Mouse (Mus musculus) left cerebral cortex, postnatal 36 days (tissue): ENCODE data around the gene Gria4. TPM values are rescaled to one million over a fixed set of nuclear protein-coding genes. Genes with fewer than 3 reads are reported as not detected.
"Not testable (repeated sequence)": the region's sequence is repeated elsewhere in the genome, so short reads cannot be mapped to it uniquely, and the experiment has no call there.

Experiments used
- DNase-seq, 2 experiments: peaks; one replicate each; pipeline ENCODE4 v3.0.0; 2021 to 2022; ENCODE audit warnings: low spot score in 2 of 2, mixed read lengths in 1 of 2
- intact Hi-C: fragments of 180-260 bp; cut with DNase I; formaldehyde crosslinking; loops from one replicate; pipeline ENCODE4 v1.15.1; 2025
- total RNA-seq, 2 experiments: library from RNA; stranded (reverse); gene quantifications; 2 replicates each; pipeline ENCODE4 v1.2.3; 2021

Gene Gria4
- total RNA-seq = 100 to 1,000 TPM; 102 to 103 TPM

DNA sequence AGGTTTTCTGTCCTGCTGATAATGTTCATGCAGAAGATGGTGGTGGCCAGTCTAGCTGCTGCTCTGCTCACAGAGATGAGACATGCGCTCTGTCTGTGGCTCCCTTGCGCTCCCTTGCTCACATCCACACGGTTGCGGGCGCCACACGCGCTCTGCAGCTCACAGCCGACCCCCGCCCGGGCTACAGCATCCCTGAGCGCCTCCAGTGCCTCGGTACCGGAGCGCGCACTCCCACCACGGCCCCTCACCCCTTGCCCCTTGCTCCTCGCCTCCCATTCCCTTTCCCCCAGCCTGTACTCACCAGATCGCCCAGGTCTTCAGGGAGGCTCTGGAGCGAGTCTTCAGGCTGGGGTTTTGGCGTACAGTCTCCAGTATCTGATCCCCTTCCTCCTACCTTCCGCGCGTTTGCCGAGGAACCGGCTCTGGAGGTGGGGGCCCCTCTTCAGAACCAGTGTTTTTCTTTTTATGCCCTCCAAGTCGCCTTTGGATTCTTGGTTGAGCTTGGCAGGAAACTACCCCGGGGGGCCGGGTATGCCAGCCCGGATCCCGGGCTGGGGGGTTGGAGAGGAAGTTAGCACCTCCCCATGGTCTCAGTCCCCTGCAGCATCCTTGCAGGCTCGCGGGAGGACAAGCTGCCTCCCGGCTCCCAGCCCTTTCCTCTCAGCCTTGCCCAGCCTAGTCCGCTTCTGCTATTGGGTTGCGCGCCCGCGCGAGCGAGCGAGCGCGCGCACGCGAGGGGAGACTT, at the start of gene Gria4:
Gria4 (minus strand) TSS at position 691 of the 745 bp plus-strand sequence.
- intact Hi-C loops = no loop called here
- DNase-seq = peak; percentile 82 to 85

DNA sequence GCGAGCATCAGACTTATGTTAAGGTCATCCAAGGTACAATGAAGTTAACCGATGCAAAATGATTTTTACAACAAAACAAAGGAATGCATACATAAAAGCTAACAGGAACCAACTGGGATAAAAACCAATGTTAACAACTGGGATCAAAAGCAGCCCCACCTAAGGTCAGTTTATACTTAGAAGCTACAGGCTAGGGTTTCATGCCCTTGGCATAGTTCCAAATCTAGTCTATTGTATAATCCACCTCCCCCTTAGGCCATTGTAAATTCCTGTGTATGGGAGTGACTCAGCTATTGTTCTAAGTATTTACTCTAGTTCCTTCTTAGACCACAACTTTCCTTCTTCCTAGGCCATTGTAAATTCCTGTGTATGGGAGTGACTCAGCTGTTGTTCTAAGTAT, 14.9 kb upstream of the Gria4 start:
- intact Hi-C loops, DNase-seq: not testable (repeated sequence)

GRCm38 (mm10) chr9:4803151-4803755, 7.2 kb upstream of the Gria4 start:
- no peak for DNase-seq
- intact Hi-C loops = no loop called here

DNA sequence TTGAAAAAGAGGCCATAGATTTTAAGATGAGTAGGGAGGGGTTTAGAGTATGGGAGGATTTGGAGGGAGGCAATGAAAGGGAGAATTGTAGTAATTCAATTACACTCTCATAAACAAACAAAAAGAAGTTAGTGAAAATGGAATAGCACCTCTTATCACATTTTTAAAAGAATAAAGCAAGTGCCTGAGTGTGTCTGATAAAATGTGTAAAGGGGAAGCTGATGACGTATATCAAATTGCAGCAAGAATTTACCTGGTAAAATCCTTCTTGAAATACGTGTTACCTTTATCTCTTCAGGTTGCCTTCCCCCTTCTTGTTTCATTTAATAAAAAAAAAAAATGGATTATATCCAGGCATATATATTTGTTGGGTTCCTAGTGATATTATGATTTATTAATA, 1.4 kb upstream of the Gria4 start:
- intact Hi-C loops = no loop called here
- no peak for DNase-seq

GRCm38 (mm10) chr9:4796289-4796645, 233 bp upstream of the Gria4 start:
- intact Hi-C loops = no loop called here
- DNase-seq = no peak

DNA sequence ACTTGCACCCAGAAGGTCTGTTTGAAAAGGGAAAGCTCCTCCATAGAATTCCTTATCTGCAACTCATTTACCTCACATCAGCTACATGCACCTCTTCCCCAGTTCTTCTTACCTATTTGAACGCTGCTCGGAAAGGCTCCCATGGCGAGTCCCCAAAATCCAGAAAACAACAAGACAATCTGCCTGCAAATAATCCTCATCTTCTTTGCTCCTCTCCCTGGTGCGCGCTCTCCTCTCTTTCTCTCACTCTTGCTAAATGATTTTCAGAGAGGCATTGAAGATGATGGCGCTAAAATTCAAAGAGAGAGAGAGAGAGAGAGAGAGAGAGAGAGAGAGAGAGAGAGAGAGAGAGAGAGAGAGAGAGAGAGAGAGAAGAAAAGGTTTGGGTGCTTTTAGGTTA, 959 bp downstream of the Gria4 start:
- DNase-seq = peak in 1 of 2 experiments; percentile 21

GRCm38 (mm10) chr9:4794411-4794810, 1.6 kb downstream of the Gria4 start:
- peak; percentile 12 to 16 for DNase-seq

More for the DNA sequence above, 959 bp downstream of the Gria4 start:
- intact Hi-C loops = no loop called here

GRCm38 (mm10) chr9:4749407-4749806, 46.6 kb downstream of the Gria4 start:
- DNase-seq, intact Hi-C loops: not testable (repeated sequence)

More at GRCm38 (mm10) chr9:4794411-4794810, 1.6 kb downstream of the Gria4 start:
- intact Hi-C loops = loop anchor here (5.0 kb wide), 1 partner anchor 257 kb away; no protein-coding TSS in a partner anchor

- intact Hi-C loops = no loop called here
Measured at GRCm38 (mm10) chr9:4714086-4714485, 81.9 kb downstream of the Gria4 start.

GRCm38 (mm10) chr9:4712367-4712766, 83.7 kb downstream of the Gria4 start:
- no peak for DNase-seq
- intact Hi-C loops = no loop called here

More at GRCm38 (mm10) chr9:4714086-4714485, 81.9 kb downstream of the Gria4 start:
- DNase-seq = no peak

DNA sequence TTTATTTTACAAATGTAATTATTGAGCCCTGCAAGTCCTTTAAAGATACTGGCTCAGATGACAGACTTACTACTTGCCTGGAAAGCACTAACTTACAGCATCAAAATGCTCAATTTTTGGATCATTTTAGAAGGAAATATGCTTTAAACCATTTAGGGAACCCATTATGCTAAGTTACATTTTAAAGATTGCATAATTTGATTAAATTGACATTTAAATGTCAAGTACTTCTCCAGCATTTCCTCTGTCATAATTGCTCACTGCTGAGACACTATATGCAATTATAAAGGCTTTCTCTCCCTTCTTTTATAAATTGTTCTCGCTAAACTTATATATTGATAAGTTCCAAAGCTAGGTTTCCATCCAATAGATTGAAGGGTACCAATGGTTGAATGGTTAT, 108.9 kb downstream of the Gria4 start:
- DNase-seq = no peak
- intact Hi-C loops = no loop called here

DNA sequence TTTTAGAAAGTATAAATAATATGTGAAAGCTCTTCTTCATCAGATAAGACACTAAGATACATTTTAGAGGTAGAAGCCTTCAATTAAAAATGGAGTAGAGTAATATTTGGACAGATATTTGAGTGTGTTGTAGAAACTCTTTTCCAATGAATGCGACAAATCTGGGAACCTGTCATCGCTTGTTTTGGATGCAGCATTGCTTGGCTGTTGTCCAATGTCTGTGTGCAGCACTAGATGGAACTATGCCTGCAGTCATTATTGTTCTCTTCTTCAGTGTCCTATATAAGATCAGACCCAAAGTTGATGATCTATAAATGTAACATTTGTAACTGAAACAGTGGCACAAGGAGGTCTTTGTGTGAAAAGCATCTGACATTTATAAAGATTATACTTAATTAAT, 115.8 kb downstream of the Gria4 start:
- no peak for DNase-seq

GRCm38 (mm10) chr9:4679099-4679498, 116.9 kb downstream of the Gria4 start:
- no peak for DNase-seq
- intact Hi-C loops = no loop called here

More for the DNA sequence above, 115.8 kb downstream of the Gria4 start:
- intact Hi-C loops = no loop called here

- intact Hi-C loops = no loop called here
- DNase-seq = no peak
Measured at GRCm38 (mm10) chr9:4665691-4666090, 130.3 kb downstream of the Gria4 start.

DNA sequence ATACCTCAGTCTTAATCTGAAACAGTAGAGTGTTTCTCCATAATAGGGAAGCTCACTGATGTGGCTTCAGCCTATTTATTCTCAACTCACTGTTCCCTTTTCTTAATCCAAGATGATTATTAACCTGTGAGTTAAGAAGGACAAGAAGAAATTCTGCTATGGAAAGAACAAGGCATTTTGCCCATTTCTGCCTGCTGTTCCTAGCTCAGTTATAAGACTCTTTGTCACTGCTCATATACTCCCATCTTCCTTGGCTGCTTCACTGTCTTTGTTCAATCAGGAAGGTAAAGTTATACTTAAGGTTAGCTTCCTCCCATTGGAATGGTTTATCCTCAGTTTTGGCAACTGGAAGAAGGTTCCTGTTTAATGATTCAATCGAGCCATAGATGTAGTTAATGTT, 133.6 kb downstream of the Gria4 start:
- no peak for DNase-seq
- intact Hi-C loops = no loop called here

DNA sequence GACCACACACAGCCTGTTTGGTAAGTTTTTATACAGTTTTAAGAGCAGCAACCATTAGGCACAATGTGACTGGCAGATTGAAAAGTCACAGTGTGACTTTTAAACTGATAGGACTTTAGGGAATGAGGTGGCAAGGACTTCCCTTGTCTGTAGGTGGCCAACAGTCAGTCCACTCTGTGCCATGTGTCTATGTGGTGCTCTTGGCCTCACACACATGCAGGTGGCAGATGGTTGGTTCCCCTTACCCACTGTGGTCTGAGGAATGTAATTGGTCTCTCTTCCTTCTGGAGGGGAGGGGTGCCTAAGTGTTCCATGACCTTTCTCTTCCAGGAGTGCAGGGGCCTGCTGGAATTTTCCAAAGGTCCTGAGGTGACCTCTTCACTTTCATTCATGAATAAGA, 137.1 kb downstream of the Gria4 start:
- intact Hi-C loops = no loop called here
- DNase-seq = no peak

DNA sequence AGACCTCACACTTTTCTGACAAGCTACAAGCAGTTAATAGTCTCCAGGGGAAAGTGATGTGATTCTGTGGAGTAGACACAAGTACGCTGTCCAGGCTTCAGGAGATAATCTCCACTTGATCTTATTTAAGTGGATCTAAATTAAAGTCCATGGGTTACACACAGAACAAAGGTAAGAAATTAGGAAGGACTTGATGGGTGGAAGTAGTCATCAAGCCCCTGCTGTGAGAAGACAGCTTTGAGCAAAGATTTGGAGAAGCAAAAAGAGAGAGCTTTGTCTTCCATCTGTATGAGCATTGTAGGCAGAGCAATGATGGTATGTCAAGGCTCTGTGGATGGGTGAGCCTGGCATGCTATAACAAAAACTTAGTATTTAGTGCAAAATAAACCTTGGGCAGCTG, 141.7 kb downstream of the Gria4 start:
- intact Hi-C loops = no loop called here
- no peak for DNase-seq

GRCm38 (mm10) chr9:4639192-4639900, 156.7 kb downstream of the Gria4 start:
- peak; percentile 26 to 50 for DNase-seq
- intact Hi-C loops = loop anchor here (10.0 kb wide), 1 partner anchor 105 kb away; no protein-coding TSS in a partner anchor

- no peak for DNase-seq
- intact Hi-C loops = loop anchor here (10.0 kb wide), 1 partner anchor 97 kb away; no protein-coding TSS in a partner anchor
Measured at GRCm38 (mm10) chr9:4631910-4632309, 164.1 kb downstream of the Gria4 start.

GRCm38 (mm10) chr9:4615286-4615685, 180.7 kb downstream of the Gria4 start:
- intact Hi-C loops = no loop called here
- no peak for DNase-seq
